Mouse (Mus musculus) heart, embryonic 16.5 days (tissue): Measurements from ENCODE around the gene Ugt1a5. TPM values are rescaled to one million over a fixed set of nuclear protein-coding genes. Genes with fewer than 3 reads are reported as not detected.
"Not testable (repeated sequence)": the region's sequence is repeated elsewhere in the genome, so short reads cannot be mapped to it uniquely, and the experiment has no call there.

Experiments
- ATAC-seq: fragments of 200-750 bp; cut with Nextera tagmentation; replicated peaks from 2 replicates; pipeline ENCODE4 v1.8.0; 2017; ENCODE audit warnings: moderate number of reproducible peaks; ENCODE audit not compliant: insufficient read depth, low FRiP score; ENCODE audit errors: extremely low read depth
- H3K27ac ChIP-seq: fragments of 300-500 bp; sonication (generic); 2 replicates; pipeline ENCODE4 v1.5.1; 2014; ENCODE audit warnings: mild to moderate bottlenecking, low read length, control low read depth, moderate library complexity
- H3K27me3 ChIP-seq: fragments of 300-500 bp; sonication (generic); 2 replicates; pipeline ENCODE4 v1.6.1; 2014; ENCODE audit warnings: low read length, mixed read lengths; ENCODE audit not compliant: control insufficient read depth, insufficient read depth
- H3K36me3 ChIP-seq: fragments of 300-500 bp; sonication (generic); 2 replicates; pipeline ENCODE4 v1.6.1; 2014; ENCODE audit not compliant: control insufficient read depth, insufficient read depth
- H3K4me1 ChIP-seq: fragments of 300-500 bp; sonication (generic); 2 replicates; pipeline ENCODE4 v1.6.1; 2014; ENCODE audit warnings: low read length, mixed read lengths; ENCODE audit not compliant: control insufficient read depth, insufficient read depth
- H3K4me2 ChIP-seq: fragments of 300-500 bp; sonication (generic); 2 replicates; pipeline ENCODE4 v1.6.1; 2014; ENCODE audit warnings: low read depth, mild to moderate bottlenecking, control low read depth, low read length
- H3K4me3 ChIP-seq: fragments of 300-500 bp; sonication (generic); 2 replicates; pipeline ENCODE4 v1.5.1; 2014; ENCODE audit warnings: mild to moderate bottlenecking, control low read depth, low read length
- H3K9ac ChIP-seq: fragments of 300-500 bp; sonication (generic); 2 replicates; pipeline ENCODE4 v1.6.1; 2014; ENCODE audit warnings: low read length, control low read depth
- H3K9me3 ChIP-seq: fragments of 300-500 bp; sonication (generic); replicated peaks from 2 replicates; pipeline ENCODE4 v1.6.1; 2016; ENCODE audit warnings: low read length; ENCODE audit not compliant: control insufficient read depth
- WGBS: fragments of 180-500 bp; shearing (Covaris S2); extraction: QIAGEN DNeasy Blood & Tissue Kit; methylation state at CpG from one replicate; pipeline ENCODE4 v1.1.7; 2014; 5-methylcytosine and 5-hydroxymethylcytosine counted together
- polyA plus RNA-seq: library from polyadenylated mRNA; unstranded; fragments of >200 nt; fragmentation: Nextera tagmentation; extraction: Ambion mirVana; gene quantifications from 2 replicates; pipeline ENCODE4 v1.2.1, GENCODE M21; 2015

The Ugt1a5 gene
- not detected in 2 replicates for polyA plus RNA-seq

- 70% methylated on average over 5 of the region's 5 CpGs for WGBS
- Histone ChIP-seq H3K27ac (no peak within 1 kb of the TSS), H3K36me3 (no peaks in the 10 kb centered on the region), H3K9ac (no peak within 1 kb of the TSS), H3K4me2 (no peak within 1 kb of the TSS), H3K9me3 (no peaks in the 10 kb centered on the region), H3K27me3 (no peaks in the 10 kb centered on the region), H3K4me3 (no peak within 1 kb of the TSS), H3K4me1 (no peaks in the 10 kb centered on the region)
- no peak for ATAC-seq
Observed at GRCm38 (mm10) chr1:88165711-88166110, at the start of gene Ugt1a5. Gene Ugt1a5 (plus strand): TSS chr1:88166012.

GRCm38 (mm10) chr1:88120550-88120949 is 45.3 kb upstream of the Ugt1a5 start:
- not testable (repeated sequence) for H3K36me3 ChIP-seq, H3K27ac ChIP-seq, H3K4me2 ChIP-seq, ATAC-seq, H3K4me3 ChIP-seq, H3K4me1 ChIP-seq, H3K27me3 ChIP-seq, H3K9me3 ChIP-seq, H3K9ac ChIP-seq
- WGBS = 7% methylated on average over 4 of the region's 4 CpGs

- no CpG with 5 or more reads among the region's 1 CpGs for WGBS
- ATAC-seq, H3K36me3 ChIP-seq: not testable (repeated sequence)
Observed at GRCm38 (mm10) chr1:88121521-88121920, 44.3 kb upstream of the Ugt1a5 start.

GRCm38 (mm10) chr1:88125827-88126360 is 39.9 kb upstream of the Ugt1a5 start:
- not testable (repeated sequence) for H3K4me3 ChIP-seq, H3K9me3 ChIP-seq, H3K4me1 ChIP-seq, H3K27me3 ChIP-seq, ATAC-seq, H3K9ac ChIP-seq, H3K36me3 ChIP-seq, H3K4me2 ChIP-seq, H3K27ac ChIP-seq
- WGBS = 77% methylated on average over 3 of the region's 4 CpGs

More at GRCm38 (mm10) chr1:88121521-88121920, 44.3 kb upstream of the Ugt1a5 start:
- H3K4me1 ChIP-seq, H3K9ac ChIP-seq, H3K4me3 ChIP-seq, H3K9me3 ChIP-seq, H3K4me2 ChIP-seq, H3K27ac ChIP-seq, H3K27me3 ChIP-seq: not testable (repeated sequence)

- WGBS = 91% methylated on average over 2 of the region's 2 CpGs
Observed at GRCm38 (mm10) chr1:88129091-88129490, 36.7 kb upstream of the Ugt1a5 start.

GRCm38 (mm10) chr1:88130223-88130622 is 35.6 kb upstream of the Ugt1a5 start:
- not testable (repeated sequence) for H3K4me1 ChIP-seq, H3K27ac ChIP-seq, H3K4me3 ChIP-seq, H3K36me3 ChIP-seq, H3K27me3 ChIP-seq, H3K9ac ChIP-seq, H3K9me3 ChIP-seq, ATAC-seq, H3K4me2 ChIP-seq
- WGBS = 76% methylated on average over 1 of the region's 1 CpGs

More at GRCm38 (mm10) chr1:88129091-88129490, 36.7 kb upstream of the Ugt1a5 start:
- not testable (repeated sequence) for H3K9ac ChIP-seq, H3K4me1 ChIP-seq, H3K27me3 ChIP-seq, H3K9me3 ChIP-seq, H3K4me3 ChIP-seq, H3K27ac ChIP-seq, H3K4me2 ChIP-seq, H3K36me3 ChIP-seq, ATAC-seq

- H3K9me3 ChIP-seq = no peaks in the 10 kb centered on the region
- peaks cover 2% of the 10 kb centered on the region; the same call in 1 of the 2 replicates for H3K4me1 ChIP-seq
- H3K36me3 ChIP-seq = no peaks in the 10 kb centered on the region
- H3K27me3 ChIP-seq = no peaks in the 10 kb centered on the region
- WGBS = 51% methylated on average over 3 of the region's 3 CpGs
- no peak overlapping the region for H3K9ac ChIP-seq
- H3K4me2 ChIP-seq = no peak overlapping the region
- H3K27ac ChIP-seq = no peak overlapping the region
- no peak overlapping the region for H3K4me3 ChIP-seq
- no peak for ATAC-seq
Observed at GRCm38 (mm10) chr1:88133908-88134456, 31.8 kb upstream of the Ugt1a5 start.

- WGBS = 45% methylated on average over 5 of the region's 5 CpGs
- not testable (repeated sequence) for H3K4me3 ChIP-seq, H3K4me2 ChIP-seq, H3K9me3 ChIP-seq, H3K36me3 ChIP-seq, ATAC-seq, H3K27ac ChIP-seq, H3K4me1 ChIP-seq, H3K9ac ChIP-seq, H3K27me3 ChIP-seq
Observed at GRCm38 (mm10) chr1:88134457-88135011, 31.3 kb upstream of the Ugt1a5 start, which contains the start of gene Ugt1a6a. Gene Ugt1a6a (plus strand): TSS chr1:88134809.

GRCm38 (mm10) chr1:88135229-88135904 is 30.4 kb upstream of the Ugt1a5 start:
- H3K9me3 ChIP-seq, H3K4me3 ChIP-seq, H3K36me3 ChIP-seq, H3K4me2 ChIP-seq, H3K4me1 ChIP-seq, H3K27me3 ChIP-seq, H3K9ac ChIP-seq, H3K27ac ChIP-seq: not testable (repeated sequence)
- ATAC-seq = 0 out of 2 replicates have a peak, but pooled peaks have one; percentile 52
- WGBS = 72% methylated on average over 5 of the region's 6 CpGs
